Mouse (Mus musculus) forebrain, embryonic 15.5 days (tissue): Measurements from ENCODE around the gene Ckap4. TPM values are rescaled to one million over a fixed set of nuclear protein-coding genes. Genes with fewer than 3 reads are reported as not detected.

ENCODE experiments used
- ATAC-seq: fragments of 200-750 bp; cut with Nextera tagmentation; replicated peaks from 2 replicates; pipeline ENCODE4 v1.8.0; 2017; ENCODE audit warnings: mild to moderate bottlenecking, moderate TSS enrichment, moderate library complexity
- H3K27ac ChIP-seq: fragments of 300-500 bp; sonication (generic); replicated peaks from 2 replicates; pipeline ENCODE4 v1.5.1; 2015; ENCODE audit warnings: mild to moderate bottlenecking, inconsistent platforms
- H3K27me3 ChIP-seq: fragments of 300-500 bp; sonication (generic); 2 replicates; pipeline ENCODE4 v1.6.1; 2015; ENCODE audit warnings: inconsistent platforms
- H3K36me3 ChIP-seq: fragments of 300-500 bp; sonication (generic); 2 replicates; pipeline ENCODE4 v1.6.1; 2015; ENCODE audit warnings: mild to moderate bottlenecking, inconsistent platforms
- H3K4me1 ChIP-seq: fragments of 300-500 bp; sonication (generic); 2 replicates; pipeline ENCODE4 v1.6.1; 2015; ENCODE audit warnings: inconsistent platforms
- H3K4me2 ChIP-seq: fragments of 300-500 bp; sonication (generic); replicated peaks from 2 replicates; pipeline ENCODE4 v1.6.1; 2015; ENCODE audit warnings: mild to moderate bottlenecking, inconsistent platforms
- H3K4me3 ChIP-seq: fragments of 300-500 bp; sonication (generic); 2 replicates; pipeline ENCODE4 v1.5.1; 2015; ENCODE audit warnings: mild to moderate bottlenecking, inconsistent platforms
- H3K9ac ChIP-seq: fragments of 300-500 bp; sonication (generic); replicated peaks from 2 replicates; pipeline ENCODE4 v1.6.1; 2015; ENCODE audit warnings: mild to moderate bottlenecking, inconsistent platforms
- H3K9me3 ChIP-seq: fragments of 300-500 bp; sonication (generic); 2 replicates; pipeline ENCODE4 v1.6.1; 2016; ENCODE audit warnings: inconsistent platforms
- WGBS: fragments of 180-500 bp; shearing (Covaris S2); methylation state at CpG from one replicate; pipeline ENCODE4 v1.1.7; 2015; ENCODE audit warnings: mixed read lengths; 5-methylcytosine and 5-hydroxymethylcytosine counted together
- polyA plus RNA-seq: library from polyadenylated mRNA; unstranded; fragments of >200 nt; fragmentation: Nextera tagmentation; extraction: Ambion mirVana; gene quantifications from 2 replicates; pipeline ENCODE4 v1.2.1, GENCODE M21; 2015

Ckap4 gene
- 41.9 and 44.1 TPM in 2 replicates for polyA plus RNA-seq

DNA sequence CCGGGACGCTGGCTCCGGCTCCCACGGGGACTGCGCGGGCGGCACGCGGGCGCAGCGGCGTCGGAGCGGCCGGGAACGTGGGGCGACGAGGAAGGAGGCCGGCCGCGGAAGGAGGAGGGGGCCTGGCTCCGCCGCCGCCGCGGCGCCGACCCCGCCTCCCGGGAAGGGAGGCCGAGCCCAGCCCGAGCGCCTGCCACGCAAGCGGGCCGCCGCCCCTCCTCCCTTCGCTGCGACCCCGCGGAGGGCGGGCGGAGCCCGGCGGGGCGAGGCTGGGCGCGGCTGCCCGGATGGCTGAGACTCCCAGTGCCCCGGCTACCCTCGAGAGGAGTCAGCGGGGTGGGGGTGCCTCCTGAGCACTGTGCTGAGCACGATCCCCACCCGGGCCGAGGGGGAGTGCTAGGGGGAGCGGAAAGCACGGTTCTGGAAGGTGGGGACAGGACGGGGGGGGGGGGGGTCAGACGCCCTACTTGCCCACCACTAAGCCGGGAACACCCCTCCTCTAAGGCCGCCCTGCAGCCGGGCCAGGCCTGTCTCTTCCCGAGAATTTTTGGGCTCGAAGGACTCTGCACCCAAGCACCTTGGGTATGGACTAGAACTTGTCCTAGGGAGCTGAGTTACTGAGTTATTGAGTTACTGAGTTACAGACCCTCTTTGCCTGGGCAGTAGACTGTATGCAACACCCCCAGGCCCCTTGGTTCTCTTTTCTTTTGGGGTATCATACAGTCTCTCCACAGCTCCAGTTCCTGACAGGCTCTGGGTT, at the start of gene Ckap4:
Ckap4 (minus strand) TSS at position 151 of the 760 bp plus-strand sequence.
- peak; percentile 92 for ATAC-seq

DNA sequence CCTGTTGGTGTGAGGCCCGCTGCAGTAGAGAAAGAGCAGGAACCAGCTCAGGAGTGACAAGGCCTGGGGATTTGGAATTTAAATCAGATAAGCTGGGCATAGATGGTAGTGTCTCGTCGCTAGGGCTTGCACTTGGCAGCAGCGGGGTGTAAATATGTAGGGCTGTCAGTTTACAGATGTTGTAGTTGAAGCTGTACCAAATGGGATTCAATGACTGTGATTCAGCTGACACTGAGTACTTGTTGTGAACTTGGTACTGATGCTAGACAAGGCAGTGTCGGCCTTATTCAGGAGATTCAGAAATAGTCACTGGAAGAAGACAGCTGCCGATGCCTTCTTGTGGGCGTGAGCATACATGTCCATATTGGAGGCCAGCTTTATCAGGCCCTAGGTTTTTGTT, 48.4 kb upstream of the Ckap4 start:
- Histone ChIP-seq H3K36me3 (no peaks in the 10 kb centered on the region), H3K4me2 (no peak overlapping the region), H3K27ac (no peak overlapping the region), H3K9me3 (no peaks in the 10 kb centered on the region), H3K9ac (no peak overlapping the region), H3K4me1 (peaks cover 17% of the 10 kb centered on the region), H3K27me3 (no peaks in the 10 kb centered on the region), H3K4me3 (no peak overlapping the region)
- no peak for ATAC-seq
- WGBS, result 75% methylated on average over 7 of the region's 7 CpGs

More for the DNA sequence above, at the start of gene Ckap4:
- Histone ChIP-seq H3K4me3 (peak within 1 kb of the TSS; percentile 93), H3K27me3 (no peaks in the 10 kb centered on the region), H3K4me2 (peak within 1 kb of the TSS; percentile 64), H3K4me1 (peaks cover 39% of the 10 kb centered on the region), H3K9me3 (no peaks in the 10 kb centered on the region), H3K9ac (peak within 1 kb of the TSS; percentile 84), H3K36me3 (no peaks in the 10 kb centered on the region), H3K27ac (peak within 1 kb of the TSS; percentile 74)
- WGBS, result 1% methylated on average over 49 of the region's 64 CpGs

DNA sequence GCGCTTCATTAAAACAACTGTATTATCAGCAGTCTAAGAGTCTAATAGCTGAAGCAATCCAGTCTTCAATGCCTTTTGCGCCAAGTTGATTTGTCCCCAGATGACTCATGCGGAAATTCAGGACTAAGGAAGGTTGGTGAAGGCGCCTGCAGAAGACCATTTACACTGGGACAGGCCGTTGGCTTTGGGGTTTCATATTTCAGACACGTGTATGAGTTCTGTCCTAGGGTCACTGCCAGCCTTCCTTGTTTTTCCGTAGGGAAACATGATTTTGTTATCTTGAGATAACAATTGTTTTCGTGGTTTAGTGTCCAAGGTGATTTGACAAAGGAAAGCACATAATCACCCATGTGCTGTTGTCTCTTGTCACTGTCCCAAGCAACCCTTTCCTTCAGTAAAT, 47.3 kb upstream of the Ckap4 start:
- H3K36me3 ChIP-seq, result no peaks in the 10 kb centered on the region
- peaks cover 18% of the 10 kb centered on the region for H3K4me1 ChIP-seq
- no peak overlapping the region for H3K27ac ChIP-seq
- H3K9ac ChIP-seq, result no peak overlapping the region
- H3K4me3 ChIP-seq, result no peak overlapping the region
- no peaks in the 10 kb centered on the region for H3K27me3 ChIP-seq
- WGBS, result 84% methylated on average over 8 of the region's 8 CpGs
- ATAC-seq, result no peak
- no peak overlapping the region for H3K4me2 ChIP-seq
- H3K9me3 ChIP-seq, result no peaks in the 10 kb centered on the region

DNA sequence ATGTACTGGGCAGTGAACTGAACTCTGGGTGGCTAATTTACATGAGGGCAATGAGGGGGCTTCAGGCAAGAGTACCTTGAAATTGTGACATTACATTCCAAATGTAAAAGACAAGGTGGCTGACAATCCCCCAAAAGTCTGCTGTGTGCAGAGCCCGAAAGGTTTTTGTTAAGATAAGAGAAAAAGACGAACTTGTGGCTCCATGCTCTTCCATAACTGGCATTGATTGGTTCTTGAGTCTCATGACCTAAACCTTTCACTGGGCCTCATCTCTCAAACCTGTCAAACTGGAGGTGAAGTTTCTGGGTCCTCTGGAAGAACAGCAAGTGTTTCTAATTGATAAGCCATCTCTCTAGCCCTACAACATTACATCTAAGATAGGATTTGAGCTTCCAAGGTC, 45.7 kb upstream of the Ckap4 start:
- 84% methylated on average over 2 of the region's 2 CpGs for WGBS
- Histone ChIP-seq H3K4me2 (no peak overlapping the region), H3K27me3 (no peaks in the 10 kb centered on the region), H3K9ac (no peak overlapping the region), H3K4me3 (no peak overlapping the region), H3K27ac (no peak overlapping the region), H3K9me3 (no peaks in the 10 kb centered on the region), H3K36me3 (no peaks in the 10 kb centered on the region), H3K4me1 (peaks cover 23% of the 10 kb centered on the region)
- no peak for ATAC-seq

DNA sequence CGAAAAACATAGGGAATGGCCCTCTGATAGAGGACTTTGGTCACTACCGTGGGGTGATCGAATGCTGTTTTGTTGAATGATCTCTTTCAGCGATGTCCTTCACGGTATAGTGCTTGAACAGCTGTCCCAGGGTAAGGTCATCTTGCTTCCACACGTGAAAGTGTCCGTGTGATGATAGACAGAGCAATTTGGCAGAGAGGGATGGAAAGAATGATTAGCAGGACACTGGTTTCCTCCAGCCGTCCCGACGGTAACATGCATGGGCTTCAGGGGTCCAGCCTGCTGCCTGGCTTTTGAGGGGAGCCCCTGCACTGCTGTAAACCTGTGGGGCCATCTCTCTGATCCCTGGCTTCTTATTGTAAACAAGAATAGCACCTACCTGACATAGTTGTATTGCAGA, 44.9 kb upstream of the Ckap4 start:
- Histone ChIP-seq H3K4me2 (no peak overlapping the region), H3K4me1 (peaks cover 23% of the 10 kb centered on the region), H3K4me3 (no peak overlapping the region), H3K27ac (no peak overlapping the region), H3K36me3 (no peaks in the 10 kb centered on the region), H3K27me3 (no peaks in the 10 kb centered on the region), H3K9me3 (no peaks in the 10 kb centered on the region), H3K9ac (no peak overlapping the region)
- ATAC-seq, result no peak
- WGBS, result 85% methylated on average over 10 of the region's 10 CpGs

DNA sequence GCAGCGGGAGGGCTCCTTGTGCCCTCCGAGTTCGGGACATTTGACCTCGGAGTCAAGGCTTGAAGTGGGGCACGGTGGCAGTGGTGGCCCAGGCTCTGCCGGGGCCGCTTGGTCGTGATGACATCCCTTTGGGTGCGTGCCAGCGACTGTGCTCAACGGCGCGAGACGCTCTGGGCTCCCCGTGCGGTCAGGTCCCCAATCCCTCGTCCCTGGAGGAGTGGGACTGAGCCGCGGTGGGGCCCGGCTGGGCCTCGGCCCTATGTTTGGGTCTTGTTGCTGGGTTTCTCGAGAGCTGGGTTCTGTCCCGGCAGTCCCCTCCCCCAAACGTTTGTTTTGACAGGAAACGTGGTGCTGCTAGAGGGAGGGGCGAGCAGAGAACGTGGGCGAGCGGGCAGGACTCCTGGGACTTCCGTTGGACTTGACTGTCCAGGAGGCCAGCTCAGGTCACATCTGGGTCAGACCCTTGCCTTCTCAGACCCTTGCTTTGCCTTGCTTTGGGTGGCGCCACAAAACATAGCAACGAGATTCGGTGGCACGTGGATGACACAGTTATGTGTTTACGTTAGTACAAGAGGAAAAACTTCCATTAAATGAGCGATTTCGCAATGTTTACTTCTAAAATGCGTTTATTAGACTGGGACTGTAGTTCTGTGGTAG, 43.3 kb upstream of the Ckap4 start:
- ATAC-seq, result peak; percentile 47
- 4% methylated on average over 38 of the region's 38 CpGs for WGBS

DNA sequence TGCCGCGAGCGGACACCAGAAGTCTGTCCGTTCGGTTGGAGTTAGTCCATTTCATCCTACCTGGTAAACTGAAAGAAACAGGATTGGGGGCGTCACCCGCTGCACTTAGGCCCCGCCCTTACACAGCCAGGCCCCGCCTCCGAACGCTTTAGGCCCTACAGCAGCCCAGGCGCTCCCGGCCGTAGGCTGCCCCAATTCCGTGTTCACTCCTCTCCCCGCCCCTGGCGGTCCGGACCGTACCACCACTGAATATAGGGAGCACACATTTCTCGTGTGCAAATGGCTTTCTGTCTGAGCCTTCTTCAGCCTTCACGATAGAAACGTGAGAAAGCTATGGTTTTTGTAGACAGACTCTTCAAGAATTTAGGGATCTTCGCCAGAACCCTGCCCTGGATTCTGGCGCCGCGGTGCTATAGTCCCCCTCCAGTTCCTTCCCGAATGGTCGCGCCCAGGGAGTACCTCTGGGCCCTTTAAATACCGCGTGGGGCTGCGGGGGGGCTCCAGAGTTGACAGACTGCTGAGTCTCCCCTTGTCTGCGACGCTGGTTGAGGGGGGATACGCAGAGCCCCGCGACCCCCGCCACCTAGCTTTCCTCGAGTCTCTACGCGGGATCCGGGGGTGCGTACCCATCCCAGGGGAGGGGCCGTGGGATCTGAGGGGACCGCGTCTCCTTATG, 42.7 kb upstream of the Ckap4 start, which contains the start of gene Tcp11l2:
Tcp11l2 (plus strand) TSS at position 232 of the 676 bp plus-strand sequence.
- Histone ChIP-seq H3K4me1 (peaks cover 17% of the 10 kb centered on the region), H3K9ac (peak within 1 kb of the TSS; percentile 67), H3K27ac (peak within 1 kb of the TSS; percentile 53), H3K36me3 (no peaks in the 10 kb centered on the region), H3K4me3 (peak within 1 kb of the TSS; percentile 92), H3K4me2 (peak within 1 kb of the TSS; percentile 93), H3K27me3 (no peaks in the 10 kb centered on the region), H3K9me3 (no peaks in the 10 kb centered on the region)
- ATAC-seq, result peak; percentile 99
- WGBS, result under 1% methylated on average over 46 of the region's 46 CpGs

More for the DNA sequence above, 43.3 kb upstream of the Ckap4 start:
- Histone ChIP-seq H3K9ac (peak overlapping the region; percentile 67), H3K4me3 (peak overlapping the region; percentile 92), H3K4me2 (peak overlapping the region; percentile 93), H3K36me3 (no peaks in the 10 kb centered on the region), H3K27ac (peak overlapping the region; percentile 53), H3K9me3 (no peaks in the 10 kb centered on the region), H3K4me1 (peaks cover 23% of the 10 kb centered on the region), H3K27me3 (no peaks in the 10 kb centered on the region)

DNA sequence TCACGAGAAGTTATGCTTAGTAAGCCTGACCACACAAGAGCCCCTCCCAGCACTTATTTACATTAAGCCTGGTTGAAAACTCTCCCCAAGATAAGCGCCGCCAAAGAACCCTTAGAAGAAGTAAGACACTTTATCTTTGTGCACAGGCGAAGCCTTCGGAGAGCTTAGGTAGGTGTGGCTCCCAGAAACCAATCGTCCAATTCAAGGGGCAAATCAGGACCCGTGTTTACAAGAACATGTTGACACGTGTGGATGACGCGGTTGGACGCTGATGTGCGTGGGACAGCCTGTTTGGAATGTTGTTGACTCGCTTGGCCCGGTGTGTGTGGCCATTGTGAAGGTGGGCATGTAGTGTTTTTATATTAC, 42.1 kb upstream of the Ckap4 start:
- Histone ChIP-seq H3K4me2 (peak overlapping the region; percentile 93), H3K9ac (no peak overlapping the region; the same call in 1 of the 2 replicates), H3K27ac (no peak overlapping the region), H3K9me3 (no peaks in the 10 kb centered on the region), H3K36me3 (no peaks in the 10 kb centered on the region), H3K27me3 (no peaks in the 10 kb centered on the region), H3K4me1 (peaks cover 17% of the 10 kb centered on the region), H3K4me3 (peak overlapping the region; percentile 92)
- peak; percentile 83 for ATAC-seq
- under 1% methylated on average over 14 of the region's 14 CpGs for WGBS

DNA sequence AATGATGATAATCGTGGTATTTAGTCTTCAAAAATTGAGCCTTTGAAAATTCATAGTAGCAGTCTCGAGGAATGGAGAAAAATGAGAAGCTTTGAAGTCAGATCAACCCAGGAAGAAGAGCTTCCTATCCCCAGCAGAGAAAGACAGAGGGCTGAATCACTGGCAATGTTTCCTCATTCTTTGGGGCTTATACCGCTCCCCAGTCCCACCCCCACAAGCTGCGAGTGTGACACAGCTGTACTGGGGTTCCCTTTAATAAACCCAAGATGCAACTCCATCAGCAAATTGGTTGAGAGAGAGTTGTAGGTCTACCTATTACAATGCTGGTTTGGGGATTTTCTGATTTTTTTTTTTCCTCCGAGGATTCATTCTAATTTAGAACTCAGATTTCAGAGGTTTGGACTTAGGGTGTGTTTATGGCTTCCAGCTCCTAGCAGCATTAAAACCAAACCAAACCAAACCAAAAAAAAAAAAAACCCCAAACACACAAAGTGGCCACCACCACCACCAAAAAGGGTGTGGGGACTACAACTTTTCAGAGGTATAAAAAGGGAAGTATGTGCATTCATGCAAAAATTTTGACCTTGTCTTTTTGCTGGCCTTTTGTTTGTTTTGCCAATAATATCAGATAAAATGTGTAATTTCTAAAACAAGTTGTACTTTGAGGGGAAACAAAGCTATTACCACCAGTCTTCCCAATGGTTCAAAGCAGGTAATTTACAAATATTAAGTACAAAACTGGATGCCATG, 40.0 kb upstream of the Ckap4 start:
- Histone ChIP-seq H3K36me3 (no peaks in the 10 kb centered on the region), H3K27me3 (no peaks in the 10 kb centered on the region), H3K4me2 (no peak overlapping the region), H3K27ac (no peak overlapping the region), H3K4me3 (no peak overlapping the region), H3K9ac (no peak overlapping the region), H3K4me1 (peaks cover 17% of the 10 kb centered on the region), H3K9me3 (no peaks in the 10 kb centered on the region)
- no peak for ATAC-seq
- 73% methylated on average over 5 of the region's 5 CpGs for WGBS

DNA sequence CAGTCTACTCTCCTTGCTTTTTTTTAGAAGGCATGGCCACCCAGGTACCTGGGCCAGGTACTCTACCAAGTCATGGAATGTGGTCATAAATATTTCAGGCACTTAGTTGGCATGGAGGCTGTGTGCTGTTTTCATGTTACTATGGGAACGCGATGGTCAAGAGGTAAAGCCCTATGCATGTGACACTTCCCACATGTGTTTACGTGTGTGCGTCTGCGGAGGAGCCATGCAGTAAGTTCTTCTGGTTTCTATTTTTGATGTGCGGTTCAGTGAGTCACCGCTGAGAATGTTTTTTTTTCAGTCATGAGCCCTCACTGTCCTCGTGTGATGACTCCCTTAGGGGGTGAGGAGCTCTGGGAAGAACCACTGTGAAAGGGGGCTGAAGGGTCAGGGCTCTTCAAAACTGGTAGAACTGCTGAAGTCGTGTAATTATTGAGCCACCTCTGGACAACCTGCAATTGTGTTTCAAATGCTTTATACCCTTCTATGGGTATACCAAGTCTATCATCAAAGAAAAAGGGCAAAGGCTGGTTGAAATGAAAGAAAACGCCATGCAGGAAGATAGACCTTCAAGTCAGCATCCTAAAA, 37.3 kb upstream of the Ckap4 start:
- Histone ChIP-seq H3K27me3 (no peaks in the 10 kb centered on the region), H3K36me3 (no peaks in the 10 kb centered on the region), H3K9ac (no peak overlapping the region), H3K4me3 (no peak overlapping the region), H3K4me2 (no peak overlapping the region), H3K4me1 (peaks cover 6% of the 10 kb centered on the region; the same call in 1 of the 2 replicates), H3K27ac (no peak overlapping the region), H3K9me3 (no peaks in the 10 kb centered on the region)
- 86% methylated on average over 10 of the region's 10 CpGs for WGBS
- ATAC-seq, result no peak

DNA sequence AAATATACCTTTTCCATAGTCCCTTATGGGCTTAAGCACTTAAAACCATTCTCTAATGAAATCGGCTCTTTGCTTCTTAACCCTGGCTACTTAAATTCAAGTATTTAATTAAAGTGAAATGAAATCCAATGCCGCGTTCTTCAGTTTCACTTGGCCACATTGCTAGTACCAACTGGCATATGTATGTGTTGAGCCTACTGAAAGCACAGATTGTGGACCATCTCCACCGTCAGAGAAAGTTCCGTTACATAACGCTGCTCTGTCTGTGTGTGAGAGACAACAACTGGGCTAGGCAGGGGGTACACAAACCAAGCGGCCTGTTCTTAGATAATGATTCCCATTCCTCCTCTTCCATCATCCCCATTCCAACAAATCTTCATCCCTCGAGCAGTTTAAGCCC, 30.6 kb upstream of the Ckap4 start:
- ATAC-seq, result no peak
- WGBS, result 79% methylated on average over 8 of the region's 8 CpGs

More for the DNA sequence above, 30.6 kb upstream of the Ckap4 start:
- Histone ChIP-seq H3K9ac (no peak overlapping the region), H3K4me1 (no peaks in the 10 kb centered on the region), H3K4me2 (no peak overlapping the region), H3K4me3 (no peak overlapping the region), H3K27me3 (no peaks in the 10 kb centered on the region), H3K27ac (no peak overlapping the region), H3K36me3 (no peaks in the 10 kb centered on the region), H3K9me3 (no peaks in the 10 kb centered on the region)
